Mouse (Mus musculus) C2C12 (cell line): ENCODE data around the gene Llgl2.

ENCODE experiments used
- CEBPB ChIP-seq: IDR thresholded peaks from one replicate; pipeline ENCODE4 v1.6.1; 2011; ENCODE audit warnings: low read depth, mild to moderate bottlenecking, control low read depth, moderate library complexity
- CTCF ChIP-seq: IDR thresholded peaks from one replicate; pipeline ENCODE4 v1.5.1; 2011; ENCODE audit not compliant: control insufficient read depth, insufficient read depth, insufficient read length
- FOSL1 ChIP-seq: IDR thresholded peaks from one replicate; pipeline ENCODE4 v1.8.0; 2011; ENCODE audit warnings: mild to moderate bottlenecking, low read length; ENCODE audit not compliant: poor library complexity, insufficient read depth, severe bottlenecking
- MAX ChIP-seq: IDR thresholded peaks from one replicate; pipeline ENCODE4 v1.6.1; 2011; ENCODE audit warnings: mild to moderate bottlenecking, control low read depth
- MYOD1 ChIP-seq: IDR thresholded peaks from one replicate; pipeline ENCODE4 v1.6.1; 2011; ENCODE audit warnings: low read depth; ENCODE audit not compliant: control insufficient read depth, insufficient read length
- USF1 ChIP-seq: IDR thresholded peaks from one replicate; pipeline ENCODE4 v1.6.1; 2011; ENCODE audit warnings: low read depth, mild to moderate bottlenecking, control low read depth, moderate library complexity

DNA sequence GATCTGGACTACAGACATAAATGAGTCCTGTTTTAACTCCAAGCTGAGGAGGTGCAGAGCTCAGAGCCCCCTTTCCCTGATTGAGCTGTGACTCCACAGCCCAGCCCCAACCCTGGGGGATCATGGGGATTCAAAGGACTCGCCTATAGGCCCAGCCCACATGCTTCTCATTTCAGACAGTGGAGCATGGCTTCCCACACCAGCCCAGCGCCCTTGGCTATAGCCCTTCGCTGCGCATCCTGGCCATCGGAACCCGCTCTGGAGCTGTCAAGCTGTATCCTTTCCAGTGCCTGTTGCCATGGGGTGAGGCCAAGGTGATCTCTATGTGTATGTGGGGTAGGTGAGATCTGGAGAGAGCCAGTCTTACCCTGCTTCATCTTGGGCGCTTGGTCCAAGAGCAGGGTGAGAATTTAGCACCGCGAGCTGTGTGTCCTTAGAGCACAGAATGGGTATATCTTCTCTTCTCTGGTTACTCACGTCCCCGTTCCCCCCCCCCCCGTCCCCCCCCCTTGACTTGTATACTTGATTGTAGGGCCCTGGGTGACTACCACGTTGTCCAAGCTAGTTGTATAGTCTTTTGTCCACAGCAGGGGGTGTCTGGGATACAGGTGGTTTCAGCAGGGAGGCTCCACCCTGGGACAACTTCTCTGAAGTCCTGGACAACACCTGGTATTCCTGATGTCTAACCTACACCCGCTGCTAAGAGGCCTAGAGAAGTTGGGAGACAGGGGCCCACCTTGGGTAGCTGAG lies 19.5 kb downstream of the Llgl2 start:
- TF ChIP-seq CTCF (no peak), CEBPB (no peak), MAX (no peak), MYOD1 (no peak), FOSL1 (no peak), USF1 (no peak)
